Mouse (Mus musculus) frontal cortex, postnatal 14 days (tissue): ENCODE data around the gene Josd2.
A peak's percentile ranks its signal among the peaks of the same experiment; 100 is the strongest.

Experiments used
- DNase-seq, 2 experiments: peaks; one replicate each; pipeline ENCODE4 v3.0.0; 2022; ENCODE audit warnings: low spot score in 2 of 2

Josd2 gene

DNA sequence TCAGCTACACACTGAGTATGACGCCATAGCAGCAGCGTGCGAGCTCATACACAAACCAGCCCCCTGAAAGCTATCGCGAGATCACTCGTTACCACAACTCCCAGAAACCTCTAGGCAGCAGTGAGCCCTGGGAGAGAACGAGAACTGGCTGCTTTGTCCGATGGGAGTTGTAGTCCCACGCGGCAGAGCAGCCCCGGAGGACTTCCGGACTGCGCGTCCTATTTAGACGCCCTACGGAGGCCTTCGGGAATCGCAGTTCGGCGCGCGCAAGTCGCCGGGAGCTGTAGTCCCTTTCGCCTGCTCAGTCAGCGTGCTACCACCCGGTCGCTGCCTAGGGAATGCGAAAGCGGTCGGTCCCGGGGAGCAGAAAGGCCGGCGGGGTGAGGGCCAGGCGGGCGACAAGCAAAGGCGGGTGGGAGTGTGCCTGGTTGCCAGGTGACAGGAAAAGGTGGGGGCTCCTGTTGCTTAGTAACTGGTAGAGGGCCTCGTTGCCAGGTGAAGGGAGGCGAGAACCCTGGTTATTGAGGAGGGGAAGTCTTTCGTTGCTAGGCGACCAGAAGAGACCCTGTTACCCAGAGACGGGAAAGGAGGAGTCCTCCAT, at the start of gene Josd2:
Josd2 (plus strand) TSS at position 170 of the 601 bp plus-strand sequence.
- peak; percentile 92 to 96 for DNase-seq

GRCm38 (mm10) chr7:44427666-44428065, 40.1 kb upstream of the Josd2 start:
- no peak for DNase-seq

DNA sequence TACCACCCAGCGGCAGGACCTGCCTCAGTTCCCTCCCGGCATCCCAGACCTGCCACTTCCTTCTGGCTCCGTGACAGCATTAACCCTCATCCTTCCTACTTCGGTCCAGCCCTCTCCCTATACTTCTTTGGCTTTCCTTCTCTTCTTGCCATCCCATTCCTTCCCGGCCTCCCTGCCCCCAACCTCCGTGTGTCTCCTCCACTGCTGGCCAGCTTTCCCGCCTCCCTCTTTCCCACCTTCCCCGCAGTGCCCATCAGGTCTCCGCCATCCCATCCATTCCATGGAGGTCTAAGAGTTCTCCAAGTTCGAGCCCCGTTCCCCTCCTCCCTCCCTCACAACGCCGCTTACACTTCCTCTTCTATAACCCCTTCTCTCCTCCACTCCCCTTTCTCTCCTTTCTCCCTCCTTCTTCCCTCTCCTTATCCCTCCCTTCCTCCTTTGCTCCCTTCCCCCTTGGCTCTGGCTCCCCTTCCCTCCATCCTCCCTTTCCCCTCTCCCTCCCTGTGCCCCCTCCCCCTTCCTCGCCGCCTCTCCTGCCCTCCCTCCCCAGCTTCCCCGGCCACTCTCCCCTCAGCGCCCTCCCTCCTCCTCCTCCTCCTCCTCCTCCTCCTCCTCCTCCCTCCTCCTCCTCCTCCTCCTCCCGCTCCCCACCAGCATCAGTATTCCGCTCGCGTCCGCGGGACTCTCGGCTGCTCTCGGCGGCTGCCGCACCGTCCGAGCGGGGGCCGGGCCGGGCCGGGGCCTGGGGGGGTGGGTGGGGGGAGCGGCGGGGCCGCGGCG, 39.4 kb upstream of the Josd2 start:
- no peak for DNase-seq

DNA sequence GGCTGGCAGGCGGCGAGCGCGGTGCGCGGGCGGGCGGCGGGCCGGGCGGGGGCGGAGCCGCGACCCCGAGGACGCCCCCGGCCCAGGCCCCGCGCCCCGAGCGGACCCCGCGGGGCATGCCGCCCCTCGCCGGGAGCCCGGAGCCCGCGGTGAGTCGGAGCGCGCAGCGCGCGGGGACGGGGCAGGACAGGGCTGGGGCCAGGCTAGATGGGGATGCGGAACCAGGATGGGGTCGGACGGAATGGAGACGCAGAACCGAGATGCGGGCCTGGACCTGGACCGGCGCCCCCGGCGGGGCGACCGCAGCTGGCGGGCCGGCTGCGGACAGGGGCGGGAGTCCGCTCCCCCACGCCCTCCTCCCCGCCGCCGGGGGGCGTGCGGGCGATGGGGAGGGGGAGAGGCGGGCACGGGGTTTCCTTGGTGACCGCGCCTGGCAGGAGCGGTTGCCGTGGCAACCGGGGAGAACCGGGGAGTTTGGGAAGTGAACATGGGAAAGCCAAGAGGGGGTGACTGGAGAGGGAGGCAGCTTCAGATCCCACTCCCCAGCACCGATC, 38.7 kb upstream of the Josd2 start, which contains the start of gene Lrrc4b:
Lrrc4b (plus strand) TSS at position 51 of the 554 bp plus-strand sequence.
- peak; percentile 75 to 76 for DNase-seq

GRCm38 (mm10) chr7:44429534-44430488, 38.0 kb upstream of the Josd2 start:
- peak; percentile 58 to 60 for DNase-seq

DNA sequence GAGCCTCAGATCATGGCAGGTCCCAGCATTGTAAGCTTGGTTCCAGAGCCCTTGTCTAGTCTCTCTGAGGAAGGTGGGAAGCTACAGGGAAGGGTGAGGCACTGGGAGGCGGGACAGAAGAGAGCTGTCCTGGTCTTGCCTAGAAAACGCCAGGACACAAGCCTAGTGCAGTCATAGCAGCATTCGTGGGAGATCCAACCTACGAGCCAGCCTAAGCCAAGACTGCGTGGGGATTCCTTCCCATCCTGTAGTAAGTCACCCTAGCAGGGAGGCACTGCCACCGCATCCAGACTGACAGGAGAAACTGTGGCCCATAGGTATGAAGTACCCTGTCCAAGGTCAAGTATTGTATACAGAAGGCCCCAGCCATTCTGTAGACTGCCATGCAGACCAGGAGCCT, 35.2 kb upstream of the Josd2 start:
- DNase-seq: no peak

GRCm38 (mm10) chr7:44433371-44433770, 34.4 kb upstream of the Josd2 start:
- no peak for DNase-seq

GRCm38 (mm10) chr7:44434089-44434488, 33.7 kb upstream of the Josd2 start:
- DNase-seq: no peak

- DNase-seq: no peak
These were observed 32.0 kb upstream of the Josd2 start for GRCm38 (mm10) chr7:44435796-44436195.

GRCm38 (mm10) chr7:44436267-44436666, 31.5 kb upstream of the Josd2 start:
- no peak for DNase-seq

- DNase-seq: no peak
These were observed 30.6 kb upstream of the Josd2 start for GRCm38 (mm10) chr7:44437188-44437587.

GRCm38 (mm10) chr7:44437933-44438332, 29.8 kb upstream of the Josd2 start:
- no peak for DNase-seq

- no peak for DNase-seq
These were observed 28.1 kb upstream of the Josd2 start for GRCm38 (mm10) chr7:44439696-44440095.

- DNase-seq: no peak
These were observed 27.3 kb upstream of the Josd2 start for GRCm38 (mm10) chr7:44440479-44440878.

- no peak for DNase-seq
These were observed 26.6 kb upstream of the Josd2 start for GRCm38 (mm10) chr7:44441180-44441579.

GRCm38 (mm10) chr7:44441648-44442109, 26.1 kb upstream of the Josd2 start:
- DNase-seq: peak in 1 of 2 experiments; percentile 51

DNA sequence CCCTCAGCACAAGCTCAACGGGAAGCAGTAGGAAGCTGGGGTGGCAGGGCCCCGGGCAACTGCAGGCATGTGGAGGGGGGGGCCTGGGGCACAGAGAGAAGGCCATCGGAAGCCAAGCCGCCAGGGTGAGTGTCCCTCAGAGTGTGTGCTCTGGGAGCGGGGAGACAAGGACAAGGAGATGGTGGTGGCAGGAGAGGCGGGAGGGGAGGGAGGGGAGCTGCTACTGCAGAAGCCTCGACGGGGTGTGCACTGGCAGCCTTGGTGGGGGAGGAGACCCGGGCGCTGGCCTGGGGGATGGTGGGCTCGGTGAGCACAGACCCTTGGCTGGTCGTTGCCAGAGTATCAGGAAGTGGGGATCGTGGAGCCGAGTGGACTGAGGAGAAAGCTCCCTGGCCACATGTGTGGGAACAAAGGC, 25.4 kb upstream of the Josd2 start:
- peak in 1 of 2 experiments; percentile 42 for DNase-seq

DNA sequence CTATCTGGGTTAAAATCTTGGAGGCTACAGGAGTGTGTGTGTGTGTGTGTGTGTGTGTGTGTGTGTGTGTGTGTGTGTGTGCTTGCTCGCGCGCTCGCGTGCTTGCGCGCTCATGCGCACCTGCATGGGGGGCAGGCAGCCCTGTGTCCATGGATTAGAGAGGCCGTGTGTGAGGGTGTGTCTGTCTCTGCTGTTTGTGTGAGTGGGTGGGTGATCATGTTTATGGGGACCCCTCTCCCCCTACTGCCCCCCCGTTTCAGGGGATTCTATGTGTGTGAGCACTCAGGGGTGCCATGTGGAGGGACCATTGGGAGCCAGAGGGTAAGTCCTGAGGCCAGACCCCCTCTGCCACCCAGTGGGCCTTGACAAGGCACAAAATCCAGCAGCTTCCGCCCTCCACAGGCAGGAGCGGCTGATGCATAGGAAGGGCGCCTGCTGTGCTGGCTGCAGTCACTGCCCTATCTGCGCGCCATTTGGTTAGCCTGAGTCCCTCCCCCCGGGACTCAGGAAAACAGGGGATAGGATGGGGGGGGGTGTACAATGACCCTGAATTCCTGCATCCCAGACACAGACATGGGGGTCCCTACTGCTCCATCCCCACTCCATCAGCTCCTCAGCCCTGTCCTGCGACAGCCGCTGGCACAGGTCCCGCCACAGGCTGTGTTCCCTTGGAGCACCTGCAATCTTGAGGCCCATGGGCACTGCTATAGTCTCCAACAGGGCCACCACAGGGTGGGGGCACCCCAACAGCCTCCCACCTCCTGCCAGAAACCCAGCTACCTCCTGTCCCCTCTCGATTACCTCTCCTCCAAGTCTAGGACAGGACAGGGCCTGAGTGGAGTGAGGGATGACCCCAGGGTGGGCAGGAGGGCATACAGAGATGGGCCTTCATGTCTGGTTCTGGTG, 24.3 kb upstream of the Josd2 start:
- peak in 1 of 2 experiments; percentile 42 for DNase-seq

DNA sequence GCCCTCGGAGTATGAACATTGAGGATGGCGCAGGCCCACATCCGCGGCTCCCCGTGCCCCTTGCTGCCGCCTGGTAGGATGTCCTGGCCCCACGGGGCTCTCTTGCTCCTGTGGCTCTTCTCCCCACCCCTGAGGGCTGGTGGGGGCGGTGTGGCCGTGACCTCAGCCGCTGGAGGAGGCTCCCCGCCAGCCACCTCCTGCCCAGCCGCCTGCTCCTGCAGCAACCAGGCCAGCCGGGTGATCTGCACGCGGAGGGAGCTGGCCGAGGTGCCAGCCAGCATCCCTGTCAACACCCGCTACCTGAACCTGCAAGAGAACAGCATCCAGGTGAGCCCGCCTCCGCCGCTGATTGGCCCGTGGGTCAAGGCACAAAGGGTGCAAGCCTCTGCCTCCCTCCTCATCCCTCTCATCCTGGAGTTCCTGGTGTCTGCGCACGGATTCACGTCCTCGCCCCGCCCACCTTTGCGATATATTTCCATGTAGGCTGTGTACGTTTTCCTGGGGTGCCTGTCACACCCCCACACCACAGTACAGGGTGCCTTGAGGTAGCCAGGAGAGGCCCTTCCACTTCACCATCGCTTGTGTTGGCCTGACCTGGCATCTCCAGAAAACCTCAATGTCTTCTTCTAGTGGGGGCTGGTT, 22.8 kb upstream of the Josd2 start:
- DNase-seq: no peak

GRCm38 (mm10) chr7:44445528-44445923, 22.3 kb upstream of the Josd2 start:
- no peak for DNase-seq
